Mouse (Mus musculus) megakaryocyte progenitor cell, adult 5-6 weeks (primary cell): ENCODE results near the gene Tigd4. TPM values are rescaled to one million over a fixed set of nuclear protein-coding genes. Genes with fewer than 3 reads are reported as not detected.
"Not testable (repeated sequence)": the region's sequence is repeated elsewhere in the genome, so short reads cannot be mapped to it uniquely, and the experiment has no call there.

Source experiments
- ATAC-seq: replicated peaks from 2 replicates; pipeline ENCODE4 v1.8.0; 2016; ENCODE audit warnings: mild to moderate bottlenecking, moderate TSS enrichment, inconsistent platforms; ENCODE audit not compliant: poor library complexity
- total RNA-seq, 2 experiments: library from RNA; stranded (forward) in 1 of 2; stranded (reverse) in 1 of 2; fragments of 157-497, 149-512 nt in 1 of 2; fragments of 200-1000 nt in 1 of 2; gene quantifications; 2 replicates each; pipeline versions ENCODE4 v1.2.3 to v1.2.4; 2015 to 2017

Tigd4 gene
- not detected in 2 replicates for total RNA-seq (2015)
- total RNA-seq (2017): not detected in 2 replicates

DNA sequence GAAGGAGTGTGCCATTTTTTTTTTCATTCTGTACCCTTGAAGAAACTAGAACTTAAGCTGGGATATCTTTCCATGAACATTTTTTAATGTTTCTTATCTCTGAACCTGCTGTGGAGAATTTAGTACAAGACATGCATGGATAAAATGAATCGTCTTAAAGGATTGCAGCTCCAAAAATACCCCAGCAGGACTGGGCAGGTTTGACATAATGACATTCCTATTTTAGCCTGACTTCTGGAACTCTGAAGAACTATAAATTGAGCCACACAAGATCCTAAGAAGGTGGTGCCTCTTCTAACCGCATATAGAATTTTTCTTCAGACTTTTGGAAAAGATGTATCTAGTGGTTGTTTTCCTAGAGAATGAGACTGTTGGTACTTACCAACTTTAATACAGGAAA, at the start of gene Tigd4:
Tigd4 (plus strand) TSS at position 301 of the 400 bp plus-strand sequence.
- no peak for ATAC-seq

DNA sequence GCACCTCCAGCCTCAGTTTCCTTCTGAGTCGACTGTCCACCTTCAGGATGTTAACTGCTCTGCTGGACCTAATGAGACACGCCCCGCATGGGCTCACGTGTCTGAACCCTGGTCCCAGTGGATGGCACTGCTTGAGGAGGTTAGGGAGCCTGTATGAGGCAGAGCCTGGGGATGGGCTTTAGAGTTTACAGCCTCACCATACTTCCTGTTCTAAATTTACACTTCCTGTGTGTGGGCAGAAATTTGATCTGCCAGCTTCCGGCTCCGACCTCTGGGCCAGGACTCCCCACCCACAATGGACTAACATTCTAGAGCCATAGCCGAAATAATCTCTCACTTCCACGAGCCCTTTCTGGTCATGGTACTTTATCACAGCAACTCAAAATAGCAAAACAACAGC, 46.2 kb upstream of the Tigd4 start:
- peak; percentile 66 for ATAC-seq

DNA sequence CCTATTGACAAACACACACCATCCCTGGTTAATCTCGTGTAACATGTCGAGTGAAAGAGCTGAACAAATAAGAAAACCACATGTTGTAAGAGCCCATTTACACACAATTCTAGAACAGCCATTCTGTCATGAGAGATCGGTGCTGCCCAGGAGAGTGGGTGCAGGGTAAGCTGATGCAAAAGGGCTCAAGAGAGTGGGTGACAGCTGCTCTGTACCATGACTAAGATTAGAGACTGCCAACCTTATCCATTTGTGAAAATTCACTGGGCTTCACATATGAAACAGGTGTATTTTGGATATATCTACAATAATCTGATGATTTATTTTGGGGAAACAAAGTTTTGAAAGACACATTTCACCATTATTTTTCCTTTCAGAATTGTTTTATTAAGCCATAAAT, 37.6 kb upstream of the Tigd4 start:
- no peak for ATAC-seq

DNA sequence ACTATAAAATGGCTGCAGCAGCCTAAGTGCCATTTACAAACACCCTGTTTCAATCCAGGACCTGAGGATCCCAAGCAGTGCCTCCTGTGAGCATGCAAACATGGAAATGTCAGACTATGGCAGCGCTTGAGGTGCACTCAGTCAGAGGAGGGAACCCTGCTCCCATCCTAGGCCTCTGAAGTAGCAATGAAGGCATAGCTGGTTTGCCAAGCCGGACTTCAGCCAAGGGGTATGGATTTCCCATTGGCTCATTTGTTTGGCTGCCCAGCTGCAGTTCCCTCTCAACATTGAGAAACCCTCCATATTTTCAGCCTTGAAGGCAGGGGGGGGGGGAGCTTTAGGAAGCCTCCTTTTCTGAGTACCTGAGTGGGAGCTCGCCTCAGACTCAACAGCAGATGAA, 35.1 kb upstream of the Tigd4 start:
- ATAC-seq: no peak

DNA sequence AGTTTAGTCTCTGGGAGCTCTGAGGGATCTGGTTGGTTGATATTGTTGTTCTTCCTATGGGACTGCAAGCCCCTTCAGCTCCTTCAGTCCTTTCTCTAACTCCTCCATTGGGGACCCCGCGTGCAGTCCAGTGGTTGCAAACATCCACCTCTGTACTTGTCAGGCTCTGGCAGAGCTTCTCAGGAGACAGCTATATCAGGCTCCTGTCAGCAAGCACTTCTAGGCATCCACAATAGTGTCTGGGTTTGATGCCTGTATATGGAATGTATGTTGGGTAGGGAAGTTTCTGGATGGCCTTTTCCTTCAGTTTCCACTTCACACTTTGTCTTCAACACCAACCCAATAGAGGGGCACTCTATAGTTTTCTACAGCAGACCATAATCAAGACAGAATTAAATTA, 30.5 kb upstream of the Tigd4 start:
- not testable (repeated sequence) for ATAC-seq

DNA sequence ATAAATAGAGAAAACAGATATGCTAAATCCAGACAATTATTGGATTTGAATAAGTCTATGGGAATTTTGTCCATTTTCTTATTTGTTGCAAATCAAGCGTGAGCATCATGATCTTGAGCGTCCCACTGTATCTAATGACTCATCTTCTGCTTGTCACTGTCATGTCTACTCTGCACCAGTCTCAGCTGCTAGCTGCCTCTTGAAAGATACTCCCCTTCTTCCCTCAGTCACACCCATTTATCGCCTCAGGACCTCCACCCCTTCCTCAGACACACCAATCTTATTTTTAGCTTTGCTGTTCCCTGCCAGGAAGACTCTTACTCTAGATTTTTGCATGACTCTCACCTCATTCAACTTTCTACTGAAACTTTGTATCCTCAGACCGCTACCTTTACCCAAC, 30.0 kb upstream of the Tigd4 start:
- ATAC-seq: no peak

DNA sequence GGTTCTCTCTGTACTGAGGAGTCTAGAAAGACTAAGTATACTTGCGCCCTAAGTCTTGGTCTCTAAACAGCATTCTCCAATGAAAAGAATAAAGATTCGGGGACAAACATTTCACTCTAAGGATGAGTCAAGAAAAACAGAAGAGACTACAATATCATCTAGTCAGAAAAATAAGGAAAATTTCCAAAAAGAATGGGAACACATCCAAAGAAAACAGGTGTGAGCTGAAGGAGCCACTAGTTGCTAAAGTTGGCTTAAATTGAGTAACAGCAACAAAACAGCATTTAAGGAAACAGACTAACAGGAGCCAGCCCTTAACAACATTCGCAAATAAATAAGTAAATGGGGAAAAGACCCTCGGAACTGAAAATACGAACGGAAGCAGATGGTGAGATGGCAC, 24.8 kb upstream of the Tigd4 start:
- ATAC-seq: no peak

DNA sequence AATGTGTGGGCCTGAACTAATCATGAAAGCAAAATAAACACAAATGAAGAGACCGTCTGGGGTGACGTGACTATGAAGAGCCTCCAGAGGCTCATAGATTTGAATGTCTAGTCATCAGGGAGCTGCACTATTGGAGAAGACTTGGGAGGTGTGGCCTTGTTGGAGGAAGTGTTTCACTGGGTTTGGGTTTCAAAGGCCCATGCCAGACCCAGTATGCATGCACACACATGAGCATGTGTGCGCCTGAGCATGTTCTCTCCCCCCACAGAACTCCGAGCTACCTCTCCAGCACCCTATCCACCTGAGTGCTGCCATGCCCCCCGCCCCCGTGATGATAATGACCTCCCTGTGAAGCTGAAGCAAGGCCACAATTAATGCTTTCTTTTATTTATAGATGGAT, 23.8 kb upstream of the Tigd4 start:
- ATAC-seq: peak; percentile 57

DNA sequence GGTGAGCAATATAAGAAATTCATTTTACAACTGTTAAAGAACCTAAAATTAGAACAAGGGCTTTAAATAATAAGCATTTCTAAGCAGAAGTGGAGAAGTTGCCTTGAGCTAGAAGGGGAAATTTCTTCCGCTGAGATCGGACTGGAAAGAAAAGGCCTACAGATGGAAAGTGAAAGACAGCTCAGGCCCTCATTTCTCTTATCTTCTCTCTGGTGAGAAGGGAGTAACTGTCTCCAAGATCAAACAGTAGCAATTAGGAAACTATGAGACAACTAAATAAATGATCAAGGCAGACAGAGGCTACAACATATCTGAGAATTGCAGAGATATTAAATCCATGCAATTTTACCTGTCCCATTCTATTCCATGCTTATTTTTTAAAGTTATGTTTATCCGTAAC, 22.9 kb upstream of the Tigd4 start:
- ATAC-seq: peak; percentile 64

DNA sequence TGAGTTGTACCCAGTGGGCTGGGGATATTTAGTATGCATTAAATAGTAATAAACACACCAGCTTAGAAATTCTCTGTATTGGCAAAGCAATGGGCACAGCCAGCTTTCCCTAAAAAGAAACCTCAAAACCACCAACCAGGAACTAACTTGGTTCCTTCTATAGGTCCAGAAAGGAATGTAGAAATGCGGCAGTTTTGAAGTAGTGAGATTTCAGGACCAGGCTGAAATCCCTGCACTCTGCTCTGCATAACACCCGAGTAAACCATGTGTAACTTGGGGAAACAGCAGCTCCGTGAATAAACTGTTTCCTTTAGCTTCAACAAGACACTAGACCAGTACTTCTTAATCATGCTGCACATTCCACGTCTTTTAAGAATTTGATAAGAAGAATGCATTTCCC, 12.7 kb upstream of the Tigd4 start:
- ATAC-seq: no peak

DNA sequence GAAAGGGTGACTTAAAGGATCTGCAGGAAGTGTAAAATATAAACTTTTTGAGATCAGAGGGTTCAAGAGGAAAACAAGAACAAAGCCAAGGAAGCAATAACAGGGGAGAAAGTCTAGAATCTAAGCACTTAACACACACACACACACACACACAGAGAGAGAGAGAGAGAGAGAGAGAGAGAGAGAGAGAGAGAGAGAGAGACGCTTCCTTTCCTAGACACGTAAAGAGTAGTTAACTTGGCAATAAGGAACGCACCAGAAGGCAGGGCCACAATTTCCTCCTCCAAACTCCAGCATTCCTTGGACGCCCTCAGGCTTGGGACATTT, 11.7 kb upstream of the Tigd4 start:
- no peak for ATAC-seq

DNA sequence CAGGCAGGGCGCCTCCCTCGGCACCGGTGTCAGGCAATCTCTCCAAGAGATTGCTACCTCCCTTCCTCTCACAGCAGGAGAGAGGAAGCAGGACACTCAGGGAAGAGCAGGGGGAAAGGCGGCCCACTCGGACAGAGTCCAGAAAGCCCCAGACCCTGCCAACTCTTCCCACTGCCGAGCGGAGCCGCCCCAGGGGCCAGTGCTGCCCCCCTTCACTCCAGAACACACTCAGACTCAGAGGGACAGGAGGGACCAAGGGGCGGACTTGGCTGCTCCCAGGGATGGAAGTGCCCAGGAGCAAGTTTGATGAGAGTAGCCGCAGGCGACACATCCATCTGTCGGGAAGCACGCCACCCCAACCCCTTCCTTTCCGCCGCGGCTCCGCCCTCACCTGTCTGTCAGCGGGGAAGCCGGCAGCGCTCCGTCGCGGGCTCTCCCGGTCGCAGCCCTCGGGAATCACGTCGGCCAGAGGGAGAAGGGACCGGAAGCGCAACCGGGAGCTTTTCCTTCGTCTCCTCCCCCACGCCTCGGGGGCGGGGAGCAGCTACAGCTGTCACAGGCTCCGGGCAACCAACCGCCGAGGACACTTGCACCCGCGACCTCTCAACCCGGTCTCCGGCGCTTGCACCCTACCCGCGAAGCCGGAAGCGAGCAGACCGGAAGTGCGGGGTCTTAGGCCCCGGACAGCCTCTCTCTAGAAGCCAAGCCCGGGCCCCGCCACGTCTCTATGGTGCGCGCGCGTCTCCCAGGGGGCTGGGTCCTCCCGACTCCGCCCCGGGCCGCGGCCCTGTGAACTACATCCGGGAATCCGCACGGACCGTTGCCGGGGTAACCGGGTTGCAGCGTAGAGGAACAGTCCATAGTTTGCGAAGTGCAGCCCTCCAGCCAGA, 11.1 kb upstream of the Tigd4 start, which contains the start of gene Arfip1:
Arfip1 (minus strand) TSS at position 603 of the 890 bp plus-strand sequence.
- peak; percentile 86 for ATAC-seq

DNA sequence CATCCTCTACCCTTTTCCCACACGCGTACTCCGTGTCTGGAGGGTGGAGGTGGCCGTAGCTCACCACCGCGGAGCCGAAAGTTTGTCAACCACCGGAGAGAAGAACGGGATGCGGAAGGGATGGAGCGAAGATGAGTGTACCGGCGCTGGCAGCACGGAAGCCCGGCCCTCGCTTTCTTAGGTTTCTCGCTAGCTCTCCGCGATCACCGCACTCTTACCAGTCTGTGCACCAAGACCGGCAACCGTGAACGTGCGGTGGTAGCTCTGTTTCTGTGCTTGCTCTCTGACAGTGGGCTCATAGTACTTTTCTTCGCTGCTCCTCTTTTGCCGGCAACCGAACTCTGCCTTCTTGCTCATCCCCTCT, 10.5 kb upstream of the Tigd4 start:
- no peak for ATAC-seq

DNA sequence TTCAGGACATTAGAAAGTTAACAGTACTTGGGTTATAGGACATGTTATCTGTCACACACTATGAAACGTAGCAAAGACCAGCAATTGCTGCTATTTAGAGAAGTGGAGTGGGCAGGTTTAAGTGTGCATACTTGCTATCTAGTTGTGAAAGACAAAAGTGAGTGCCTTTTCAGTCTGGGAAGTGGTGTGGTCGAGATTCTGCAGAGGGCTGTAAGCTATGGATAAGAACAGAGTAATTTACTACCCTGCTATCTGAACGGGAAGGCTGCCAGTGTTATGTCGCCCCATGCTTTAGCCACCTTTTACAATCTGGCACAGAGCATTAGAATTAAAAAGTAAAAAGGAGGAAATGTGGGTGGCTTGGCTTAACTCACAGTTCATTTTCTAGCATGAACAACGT, 6.6 kb upstream of the Tigd4 start:
- peak; percentile 76 for ATAC-seq

DNA sequence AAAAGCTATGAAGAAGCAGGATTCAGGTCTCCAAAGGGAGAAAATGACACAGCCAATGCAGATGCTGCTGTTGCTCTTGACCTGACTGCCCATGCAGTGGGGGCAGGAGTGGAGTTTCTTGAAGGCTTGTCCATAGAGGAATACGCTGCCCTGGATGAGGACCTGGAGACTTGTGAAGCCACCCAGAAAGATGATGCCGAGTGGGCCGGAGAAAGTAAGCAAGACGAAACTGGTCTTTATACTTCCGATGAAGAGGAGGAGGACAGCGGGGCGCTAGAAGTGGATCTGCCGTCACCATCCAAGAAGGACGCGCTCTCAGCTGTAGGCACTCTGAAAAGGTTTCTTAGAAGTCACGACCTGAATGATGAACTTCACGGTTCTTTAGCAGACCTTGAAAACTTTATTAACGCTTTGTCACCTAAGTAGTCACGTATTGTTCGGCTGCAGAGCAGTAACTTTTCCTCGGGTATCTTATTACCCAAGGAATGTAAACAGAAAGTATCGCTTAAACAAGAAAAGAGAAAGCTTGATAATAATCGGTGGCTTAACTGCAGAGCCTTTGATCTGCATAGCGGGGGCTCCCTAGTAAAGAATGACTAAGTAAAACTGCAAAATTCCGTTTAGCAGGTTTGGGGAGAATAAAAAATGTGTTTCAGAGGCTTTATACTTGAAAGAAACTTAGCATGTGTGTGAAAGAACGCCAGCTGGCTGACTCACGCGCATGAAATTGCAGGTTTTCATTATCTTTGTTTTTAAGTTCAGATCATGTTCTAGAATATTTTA, 1.7 kb downstream of the Tigd4 start:
- no peak for ATAC-seq

DNA sequence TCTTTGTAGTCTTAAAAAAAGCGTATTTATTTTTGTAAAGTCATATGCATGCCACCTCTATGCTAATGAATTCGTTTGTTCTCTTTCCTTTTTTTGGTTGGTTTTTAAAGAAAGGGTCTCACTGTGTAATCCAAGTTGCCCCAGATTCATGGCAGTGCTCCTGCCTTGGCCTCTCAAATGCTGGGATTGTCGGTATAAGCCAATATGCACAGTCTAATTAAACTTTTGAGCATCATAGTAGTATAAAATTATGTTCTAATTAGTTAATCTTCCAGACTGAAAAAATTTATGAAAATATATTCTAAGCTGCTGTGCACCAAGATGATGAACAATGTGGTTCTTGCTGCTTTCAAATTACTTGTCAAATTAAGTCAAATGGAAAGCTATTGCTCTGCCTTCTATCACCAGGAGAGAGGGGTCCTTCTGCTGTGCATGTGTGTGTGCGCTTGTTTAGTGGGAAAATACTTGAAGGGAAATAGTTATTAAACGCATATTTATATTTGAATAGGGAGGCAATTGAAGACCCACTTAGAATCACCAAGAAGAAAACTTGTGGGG, 2.4 kb downstream of the Tigd4 start:
- ATAC-seq: no peak

DNA sequence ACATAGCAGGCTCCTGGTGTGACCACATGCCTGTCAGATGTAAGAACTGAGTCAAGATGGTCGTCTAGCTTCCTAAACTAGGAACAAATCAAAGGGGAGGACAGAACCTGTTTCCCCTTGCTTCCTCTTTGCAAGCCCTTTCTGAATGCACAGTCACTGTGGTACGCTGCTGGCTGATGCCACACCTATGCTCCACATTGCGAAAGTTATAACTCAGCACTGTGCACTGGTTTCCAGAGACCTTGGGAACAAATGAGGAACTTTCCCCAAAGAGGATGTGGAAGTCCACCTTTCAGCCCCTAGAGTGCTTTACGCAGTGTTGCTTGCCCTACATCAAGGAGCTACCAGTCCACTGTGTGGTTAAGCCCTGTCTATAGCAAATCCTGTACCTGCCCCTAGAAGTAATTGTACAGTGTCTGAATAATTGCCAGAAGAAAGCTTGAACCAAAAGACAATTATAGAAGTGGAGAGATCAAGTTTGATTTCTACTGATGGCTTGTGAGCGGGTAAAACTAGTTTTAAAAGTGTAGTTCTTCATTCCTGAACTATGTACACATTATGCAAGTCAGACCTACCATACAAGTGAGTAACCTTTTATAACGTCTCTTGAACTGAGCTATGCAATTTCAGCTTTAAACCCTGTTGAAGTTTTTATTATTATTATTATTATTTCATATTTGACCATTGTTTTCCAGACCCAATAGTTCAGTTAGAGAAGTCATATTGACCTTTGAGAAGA, 4.8 kb downstream of the Tigd4 start:
- peak; percentile 97 for ATAC-seq

DNA sequence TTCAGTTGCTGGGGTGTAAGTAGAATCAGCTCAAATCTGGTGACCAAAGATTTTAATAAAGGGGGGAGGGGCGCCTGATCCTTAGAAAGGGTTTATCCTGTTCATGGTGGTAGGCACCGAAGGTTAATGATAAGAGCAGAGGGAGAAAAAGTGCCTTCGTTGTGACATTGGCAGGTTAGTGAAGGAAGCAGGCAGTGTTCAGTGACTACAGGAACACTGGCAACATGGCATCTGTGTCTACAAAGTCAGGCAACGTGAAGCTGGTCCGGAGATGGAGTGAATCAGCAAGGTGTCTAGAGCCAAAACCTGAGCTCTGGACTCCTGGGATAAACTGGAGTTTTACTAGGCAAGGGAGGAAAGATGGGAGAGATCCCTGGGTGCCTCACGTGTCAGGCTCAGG, 5.4 kb downstream of the Tigd4 start:
- no peak for ATAC-seq

DNA sequence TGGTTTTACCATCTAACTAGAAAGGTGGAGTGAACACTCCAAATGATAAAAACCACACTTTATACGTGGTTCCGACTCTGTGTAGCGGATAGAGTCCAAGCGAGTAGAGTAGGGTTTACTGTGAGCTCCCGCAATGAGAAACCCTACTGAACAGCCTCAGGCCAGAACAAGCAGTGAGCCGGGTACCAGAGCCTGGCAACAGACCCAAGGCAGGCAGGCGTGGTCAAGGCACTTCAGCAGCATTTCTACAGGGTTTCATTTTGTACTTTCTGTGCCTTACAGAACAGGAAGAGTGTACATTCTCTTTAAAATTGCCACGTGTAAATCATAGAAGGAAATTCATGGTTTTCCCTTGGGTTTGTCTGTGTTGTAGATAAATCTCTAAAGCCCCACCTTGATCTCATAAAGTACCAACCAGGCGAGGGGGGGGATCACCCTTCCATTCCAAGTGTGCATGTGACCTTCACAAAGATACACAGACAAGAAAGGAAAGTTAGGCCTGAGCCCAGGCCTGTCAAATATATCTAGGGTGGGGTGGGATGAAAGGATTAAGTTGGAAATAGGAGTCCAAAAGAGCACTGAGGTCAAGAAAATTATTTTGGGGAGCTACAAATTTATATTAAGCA, 8.6 kb downstream of the Tigd4 start:
- no peak for ATAC-seq

DNA sequence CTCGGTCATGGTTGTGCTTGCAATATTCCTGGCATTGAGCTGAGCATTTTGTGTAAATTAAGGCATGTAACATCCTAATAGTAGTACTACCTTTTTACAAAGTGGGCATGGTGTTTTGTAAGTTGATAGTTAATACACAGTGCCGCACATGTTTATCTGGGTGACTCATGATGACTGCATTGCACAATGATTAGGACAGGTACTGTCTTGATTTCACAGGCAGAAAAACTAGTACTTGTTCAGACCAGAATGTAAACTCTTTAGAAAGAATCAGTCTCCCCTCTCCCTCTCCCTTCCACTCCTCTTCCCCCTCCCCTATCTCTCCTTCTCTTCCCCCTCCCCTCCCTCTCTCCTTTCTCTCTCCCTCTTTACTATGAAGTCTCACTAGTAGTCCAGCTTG, 9.4 kb downstream of the Tigd4 start:
- no peak for ATAC-seq

DNA sequence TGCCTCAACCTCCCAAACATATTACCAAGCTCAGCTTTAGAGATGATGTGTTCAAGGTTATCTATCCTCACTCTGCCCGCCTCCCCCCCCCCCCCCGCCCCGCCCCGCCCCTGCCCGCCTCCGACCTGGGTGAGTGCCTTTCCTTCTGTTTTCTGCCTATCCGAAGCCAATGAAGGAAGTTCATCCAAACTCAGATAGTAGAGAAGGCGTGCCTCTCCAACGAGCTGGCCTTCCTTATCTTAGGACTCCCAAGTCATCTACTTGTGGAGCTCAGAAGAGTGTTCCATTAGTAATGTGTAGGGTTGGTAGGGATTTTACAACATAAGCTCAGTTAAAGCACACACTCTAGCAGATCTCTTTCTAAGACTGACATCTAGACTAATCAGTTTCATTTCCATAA, 9.8 kb downstream of the Tigd4 start:
- peak; percentile 40 for ATAC-seq
